Mouse (Mus musculus): ENCODE measurements around the gene Dupd1. TPM values are rescaled to one million over a fixed set of nuclear protein-coding genes. Genes with fewer than 3 reads are reported as not detected.
A peak's percentile ranks its signal among the peaks of the same experiment; 100 is the strongest.

Gene Dupd1
- polyA plus RNA-seq, 1 experiment from 2014 or later, result 0.54 TPM

DNA sequence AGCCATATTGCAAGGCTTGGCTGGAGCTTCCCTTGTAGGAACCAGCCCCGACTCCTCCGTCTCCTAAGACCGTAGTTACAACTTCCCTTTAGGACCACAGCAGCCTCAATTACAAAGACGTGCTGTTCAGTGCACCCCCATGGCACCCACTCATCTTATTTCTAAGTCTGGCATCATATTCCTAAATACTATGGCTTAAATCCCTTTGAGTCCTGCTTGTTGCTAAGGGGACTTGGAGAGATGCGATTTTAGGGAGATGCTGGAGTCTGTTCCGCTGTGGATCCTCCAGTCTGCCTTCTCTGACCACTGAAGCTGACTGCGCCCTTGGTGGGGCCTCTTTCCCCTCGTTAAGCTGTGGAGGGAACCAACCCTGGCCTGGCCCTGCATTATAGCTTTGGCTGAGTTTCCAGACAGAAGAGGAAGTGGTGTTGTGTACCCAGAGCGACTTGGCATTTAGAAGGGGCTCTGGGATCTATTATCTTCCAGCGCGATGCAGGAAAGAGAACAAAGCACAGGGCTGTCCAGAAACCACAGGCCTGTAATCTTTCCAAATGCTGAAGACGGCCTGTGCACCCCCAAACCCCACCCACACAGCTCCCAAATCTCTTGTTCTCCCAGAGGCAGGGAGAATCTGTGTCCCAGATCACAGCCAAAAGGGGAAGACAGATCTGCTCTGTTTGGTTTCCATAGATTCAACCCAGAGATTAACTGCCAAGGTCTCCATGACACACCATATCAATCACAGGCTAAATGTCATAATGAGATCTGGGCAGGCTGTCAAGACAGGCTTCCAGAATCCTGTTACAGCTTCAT lies 7.4 kb downstream of the Dupd1 start:
- no peaks in the 10 kb centered on the region for H3K9me3 ChIP-seq (replicated peaks; ENCODE audit: control insufficient read depth, low read length)
- H3K4me1 ChIP-seq (ENCODE audit: control insufficient read depth, insufficient read depth, low read length), result peaks cover 31% of the 10 kb centered on the region
- H3K4me2 ChIP-seq (ENCODE audit: low read depth, low read length), result no peak overlapping the region
- ATAC-seq (replicated peaks; ENCODE audit: extremely low read depth, insufficient read depth, low FRiP score), result peak; percentile 47
- H3K27me3 ChIP-seq (ENCODE audit: control insufficient read depth, insufficient read depth, low read length), result no peaks in the 10 kb centered on the region
- peak overlapping the region; percentile 68 for H3K27ac ChIP-seq (ENCODE audit: low read length)
- no peak overlapping the region for H3K9ac ChIP-seq (ENCODE audit: low read length)
- WGBS, result 43% methylated on average over 12 of the region's 12 CpGs
- H3K36me3 ChIP-seq (ENCODE audit: control insufficient read depth, insufficient read depth), result no peaks in the 10 kb centered on the region
- H3K4me3 ChIP-seq (ENCODE audit: low read length), result no peak overlapping the region

DNA sequence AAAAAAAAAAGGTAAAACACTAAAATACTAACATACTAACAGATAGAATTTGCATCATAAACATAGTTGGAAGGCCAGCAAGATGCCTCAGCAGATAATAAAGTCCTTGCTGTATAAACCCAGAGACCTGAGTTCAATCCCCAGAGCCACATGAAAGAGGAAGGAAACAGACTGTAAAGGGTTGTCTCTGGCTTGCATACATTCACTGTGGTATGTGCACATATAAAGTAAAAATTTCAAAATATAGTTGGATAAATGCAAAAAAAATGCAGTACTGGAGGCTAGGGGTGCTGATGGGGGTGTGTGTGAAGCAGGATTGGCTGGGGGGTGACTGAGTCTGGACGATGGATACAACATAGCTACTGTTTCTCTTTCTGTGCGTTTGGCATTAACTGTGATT lies 8.9 kb downstream of the Dupd1 start:
- H3K36me3 ChIP-seq (ENCODE audit: control insufficient read depth, insufficient read depth), result no peaks in the 10 kb centered on the region
- ATAC-seq (replicated peaks; ENCODE audit: extremely low read depth, insufficient read depth, low FRiP score), result no peak
- no peak overlapping the region for H3K4me2 ChIP-seq (ENCODE audit: low read depth, low read length)
- no peaks in the 10 kb centered on the region for H3K9me3 ChIP-seq (replicated peaks; ENCODE audit: control insufficient read depth, low read length)
- no peak overlapping the region for H3K27ac ChIP-seq (ENCODE audit: low read length)
- H3K4me3 ChIP-seq (ENCODE audit: low read length), result no peak overlapping the region
- 79% methylated on average over 2 of the region's 2 CpGs for WGBS
- no peak overlapping the region for H3K9ac ChIP-seq (ENCODE audit: low read length)
- peaks cover 31% of the 10 kb centered on the region for H3K4me1 ChIP-seq (ENCODE audit: control insufficient read depth, insufficient read depth, low read length)
- H3K27me3 ChIP-seq (ENCODE audit: control insufficient read depth, insufficient read depth, low read length), result no peaks in the 10 kb centered on the region

DNA sequence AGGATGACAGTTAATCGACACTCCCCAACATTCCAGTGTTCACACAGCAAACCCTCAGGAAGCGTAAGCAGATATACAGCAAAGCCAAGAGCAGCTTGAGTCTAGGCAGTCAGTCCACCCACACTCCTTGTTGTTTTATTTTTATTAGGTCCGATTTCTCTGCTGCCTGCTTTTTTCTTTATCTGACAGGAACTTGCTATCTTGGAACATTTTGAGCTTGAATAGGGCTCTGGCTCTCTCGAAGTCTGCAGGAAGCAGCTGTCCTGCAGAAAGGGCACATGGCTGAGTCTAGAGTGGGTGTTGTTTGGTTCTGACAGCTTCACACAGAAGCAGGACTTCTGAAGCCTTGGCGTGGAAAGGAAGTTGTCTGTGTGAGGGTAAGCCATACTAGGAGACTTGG lies 11.1 kb downstream of the Dupd1 start:
- H3K4me3 ChIP-seq (ENCODE audit: low read length), result no peak overlapping the region
- H3K9me3 ChIP-seq (replicated peaks; ENCODE audit: control insufficient read depth, low read length), result no peaks in the 10 kb centered on the region
- H3K27me3 ChIP-seq (ENCODE audit: control insufficient read depth, insufficient read depth, low read length), result no peaks in the 10 kb centered on the region
- H3K9ac ChIP-seq (ENCODE audit: low read length), result no peak overlapping the region
- no peaks in the 10 kb centered on the region for H3K36me3 ChIP-seq (ENCODE audit: control insufficient read depth, insufficient read depth)
- peak overlapping the region; percentile 37 for H3K27ac ChIP-seq (ENCODE audit: low read length)
- 17% methylated on average over 5 of the region's 5 CpGs for WGBS
- ATAC-seq (replicated peaks; ENCODE audit: extremely low read depth, insufficient read depth, low FRiP score), result peak; percentile 79
- H3K4me1 ChIP-seq (ENCODE audit: control insufficient read depth, insufficient read depth, low read length), result peaks cover 24% of the 10 kb centered on the region
- no peak overlapping the region for H3K4me2 ChIP-seq (ENCODE audit: low read depth, low read length)

DNA sequence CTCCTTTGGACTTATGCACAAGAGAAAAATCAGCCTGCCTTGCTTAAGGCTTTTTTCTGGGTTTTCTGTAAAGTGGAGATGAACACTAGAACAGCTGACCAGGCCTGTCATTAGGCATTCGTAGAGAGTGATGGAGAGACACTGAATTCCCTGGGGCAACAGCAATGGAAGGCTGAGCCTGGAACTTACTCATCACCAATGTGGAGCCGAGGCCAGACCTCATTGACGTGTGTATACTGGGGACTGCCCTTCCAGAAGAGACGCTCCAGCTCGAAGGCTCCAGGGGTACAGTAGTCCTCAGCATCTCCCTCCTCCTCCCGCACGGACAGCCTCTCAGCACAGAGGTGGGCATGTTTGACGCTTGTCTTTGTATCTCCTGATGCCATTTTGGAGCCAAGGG lies 11.7 kb downstream of the Dupd1 start:
- peaks cover 24% of the 10 kb centered on the region for H3K4me1 ChIP-seq (ENCODE audit: control insufficient read depth, insufficient read depth, low read length)
- H3K9me3 ChIP-seq (replicated peaks; ENCODE audit: control insufficient read depth, low read length), result no peaks in the 10 kb centered on the region
- H3K27me3 ChIP-seq (ENCODE audit: control insufficient read depth, insufficient read depth, low read length), result no peaks in the 10 kb centered on the region
- no peak for ATAC-seq (replicated peaks; ENCODE audit: extremely low read depth, insufficient read depth, low FRiP score)
- 68% methylated on average over 8 of the region's 8 CpGs for WGBS
- H3K9ac ChIP-seq (ENCODE audit: low read length), result no peak overlapping the region
- H3K4me2 ChIP-seq (ENCODE audit: low read depth, low read length), result no peak overlapping the region
- H3K36me3 ChIP-seq (ENCODE audit: control insufficient read depth, insufficient read depth), result no peaks in the 10 kb centered on the region
- H3K27ac ChIP-seq (ENCODE audit: low read length), result peak overlapping the region; percentile 30; the same call in 1 of the 2 replicates
- no peak overlapping the region for H3K4me3 ChIP-seq (ENCODE audit: low read length)

DNA sequence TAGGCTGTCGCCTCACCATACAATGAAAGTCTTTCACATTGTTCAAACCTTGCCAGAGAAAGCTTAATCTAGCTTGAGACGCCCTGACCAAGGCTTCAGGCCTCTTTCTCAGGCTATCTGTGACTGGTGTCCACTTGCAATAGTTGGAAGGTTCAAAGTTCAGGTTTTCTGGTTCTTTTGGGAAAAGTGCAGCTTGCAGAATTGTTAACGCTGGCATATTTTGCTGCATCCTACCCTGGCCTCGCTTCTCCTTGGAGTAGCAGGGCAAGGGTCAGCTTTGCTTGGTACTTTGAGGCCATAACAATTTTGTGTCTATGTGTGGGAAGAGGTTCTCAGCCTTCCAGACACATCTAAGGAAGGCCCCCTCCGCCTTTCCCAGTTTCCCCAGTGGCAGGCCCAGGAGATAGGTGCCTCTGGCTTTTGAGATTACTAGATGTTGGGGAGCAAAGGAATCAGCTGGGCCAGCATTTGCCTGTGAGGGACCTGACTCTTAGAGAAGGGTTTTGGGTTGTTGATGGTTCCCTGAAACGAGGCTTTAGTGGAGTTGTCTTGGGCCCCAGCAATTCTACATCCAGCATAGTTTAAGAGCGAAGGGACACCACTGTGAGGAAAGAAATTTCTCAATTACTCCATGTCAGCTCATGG lies 18.1 kb downstream of the Dupd1 start:
- Histone ChIP-seq H3K4me2 (ENCODE audit: low read depth, low read length) (no peak overlapping the region), H3K27ac (ENCODE audit: low read length) (no peak overlapping the region), H3K27me3 (ENCODE audit: control insufficient read depth, insufficient read depth, low read length) (no peaks in the 10 kb centered on the region), H3K4me1 (ENCODE audit: control insufficient read depth, insufficient read depth, low read length) (no peaks in the 10 kb centered on the region), H3K36me3 (ENCODE audit: control insufficient read depth, insufficient read depth) (no peaks in the 10 kb centered on the region), H3K9me3 (replicated peaks; ENCODE audit: control insufficient read depth, low read length) (peaks cover 3% of the 10 kb centered on the region; the same call in 1 of the 2 replicates), H3K9ac (ENCODE audit: low read length) (no peak overlapping the region), H3K4me3 (ENCODE audit: low read length) (no peak overlapping the region)
- ATAC-seq (replicated peaks; ENCODE audit: extremely low read depth, insufficient read depth, low FRiP score), result no peak
- WGBS, result 86% methylated on average over 7 of the region's 7 CpGs

DNA sequence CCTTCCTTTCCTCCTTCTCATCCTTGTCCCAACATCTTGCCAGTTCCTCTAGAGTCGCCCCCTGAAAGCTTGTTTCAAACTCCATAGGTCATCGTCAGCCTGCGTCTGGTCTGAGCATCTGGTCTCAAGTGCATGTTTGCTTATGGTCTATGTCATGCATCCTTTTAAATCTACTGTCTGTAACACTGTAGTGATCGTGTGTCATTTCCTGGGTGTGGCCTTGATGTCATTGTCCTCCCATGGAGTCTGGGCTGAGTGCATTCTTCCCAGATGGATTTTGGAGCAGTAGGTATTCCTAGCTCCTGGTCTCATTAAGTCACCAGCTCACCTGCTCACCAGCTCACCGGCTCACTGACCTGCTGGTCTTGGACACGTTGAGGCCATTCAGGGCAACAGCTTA lies 19.4 kb downstream of the Dupd1 start:
- 63% methylated on average over 6 of the region's 6 CpGs for WGBS
- ATAC-seq (replicated peaks; ENCODE audit: extremely low read depth, insufficient read depth, low FRiP score), result no peak
- Histone ChIP-seq H3K27me3 (ENCODE audit: control insufficient read depth, insufficient read depth, low read length) (no peaks in the 10 kb centered on the region), H3K9me3 (replicated peaks; ENCODE audit: control insufficient read depth, low read length) (peaks cover 3% of the 10 kb centered on the region; the same call in 1 of the 2 replicates), H3K4me3 (ENCODE audit: low read length) (no peak overlapping the region), H3K4me2 (ENCODE audit: low read depth, low read length) (no peak overlapping the region), H3K4me1 (ENCODE audit: control insufficient read depth, insufficient read depth, low read length) (no peaks in the 10 kb centered on the region), H3K27ac (ENCODE audit: low read length) (no peak overlapping the region), H3K36me3 (ENCODE audit: control insufficient read depth, insufficient read depth) (no peaks in the 10 kb centered on the region), H3K9ac (ENCODE audit: low read length) (no peak overlapping the region)

DNA sequence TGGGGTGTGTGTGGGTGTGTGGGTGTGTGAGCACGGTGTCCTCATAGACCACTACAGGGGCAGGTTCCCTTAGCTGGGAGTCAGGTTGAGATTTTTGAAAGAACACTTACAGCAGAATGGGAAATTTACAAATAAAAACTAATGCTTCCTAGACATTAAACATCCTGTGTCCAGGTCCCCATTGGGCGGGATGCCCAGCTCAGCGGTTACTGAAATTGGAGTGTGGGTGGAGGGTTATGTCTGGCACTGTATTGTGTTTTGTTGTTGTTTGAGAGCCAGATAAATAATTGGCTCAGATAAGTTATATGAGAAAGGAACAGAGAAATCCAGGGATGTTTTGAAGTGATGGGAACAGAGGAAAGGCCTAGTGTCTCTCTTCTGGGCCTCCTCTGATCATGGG lies 23.3 kb downstream of the Dupd1 start:
- H3K9ac ChIP-seq (ENCODE audit: low read length), result no peak overlapping the region
- no peak overlapping the region for H3K4me2 ChIP-seq (ENCODE audit: low read depth, low read length)
- H3K27me3 ChIP-seq (ENCODE audit: control insufficient read depth, insufficient read depth, low read length), result peaks cover 5% of the 10 kb centered on the region
- 78% methylated on average over 3 of the region's 3 CpGs for WGBS
- H3K4me1 ChIP-seq (ENCODE audit: control insufficient read depth, insufficient read depth, low read length), result 0 out of 2 replicates have a peak, but pooled peaks cover 3% of the 10 kb centered on the region
- no peak overlapping the region for H3K4me3 ChIP-seq (ENCODE audit: low read length)
- H3K27ac ChIP-seq (ENCODE audit: low read length), result no peak overlapping the region
- no peaks in the 10 kb centered on the region for H3K36me3 ChIP-seq (ENCODE audit: control insufficient read depth, insufficient read depth)
- no peak for ATAC-seq (replicated peaks; ENCODE audit: extremely low read depth, insufficient read depth, low FRiP score)
- H3K9me3 ChIP-seq (replicated peaks; ENCODE audit: control insufficient read depth, low read length), result peaks cover 3% of the 10 kb centered on the region; the same call in 1 of the 2 replicates

DNA sequence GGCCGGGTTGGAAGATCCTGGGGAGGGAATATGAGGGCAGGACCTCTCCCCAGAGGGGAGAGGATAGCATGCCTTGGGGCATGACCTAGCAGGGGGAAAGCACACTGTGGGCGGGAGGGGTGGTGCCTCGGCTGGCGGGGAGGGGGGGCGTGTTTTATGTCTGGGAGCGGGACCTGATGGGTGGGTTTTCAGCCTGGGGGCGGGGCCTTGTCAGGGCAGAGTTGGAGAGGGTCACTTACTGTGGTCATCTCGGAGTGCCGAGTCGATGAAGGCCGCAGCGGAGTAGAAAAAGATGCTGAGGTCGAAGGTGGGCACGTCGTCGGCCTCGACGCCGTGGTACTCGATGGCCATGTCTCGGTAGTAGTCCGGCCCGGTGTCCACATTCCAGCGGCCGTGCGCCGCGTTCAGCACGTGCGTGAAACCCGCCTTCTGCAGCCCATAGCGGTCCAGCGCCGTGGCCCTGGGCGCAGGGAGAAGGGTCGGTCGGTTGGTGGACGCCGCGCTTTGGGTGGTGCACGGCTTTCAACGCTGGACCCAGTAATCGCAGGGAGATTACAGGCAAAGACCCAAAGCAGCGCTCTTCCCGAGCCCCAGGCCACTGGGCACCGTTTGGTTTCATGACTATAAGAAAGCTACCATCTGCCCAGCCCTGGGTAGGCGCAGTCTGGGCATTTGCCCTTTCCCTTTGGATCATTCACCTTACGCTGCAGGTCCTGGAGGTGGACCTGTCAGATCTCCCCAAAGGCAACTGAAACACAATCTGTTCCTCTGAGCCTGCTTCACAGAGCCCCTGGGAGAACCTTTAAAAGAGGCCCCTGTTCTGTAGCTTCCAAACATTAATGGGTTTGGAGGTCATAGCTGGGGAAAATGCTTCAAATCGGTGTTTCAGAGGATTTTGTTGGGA lies 27.7 kb downstream of the Dupd1 start:
- peak overlapping the region; percentile 47 for H3K4me3 ChIP-seq (ENCODE audit: low read length)
- no peaks in the 10 kb centered on the region for H3K36me3 ChIP-seq (ENCODE audit: control insufficient read depth, insufficient read depth)
- no peak overlapping the region for H3K27ac ChIP-seq (ENCODE audit: low read length)
- no peaks in the 10 kb centered on the region for H3K9me3 ChIP-seq (replicated peaks; ENCODE audit: control insufficient read depth, low read length)
- H3K9ac ChIP-seq (ENCODE audit: low read length), result peak overlapping the region; percentile 54; the same call in 1 of the 2 replicates
- peaks cover 5% of the 10 kb centered on the region for H3K27me3 ChIP-seq (ENCODE audit: control insufficient read depth, insufficient read depth, low read length)
- peaks cover 14% of the 10 kb centered on the region for H3K4me1 ChIP-seq (ENCODE audit: control insufficient read depth, insufficient read depth, low read length)
- H3K4me2 ChIP-seq (ENCODE audit: low read depth, low read length), result peak overlapping the region; percentile 68
- 12% methylated on average over 49 of the region's 49 CpGs for WGBS
- ATAC-seq (replicated peaks; ENCODE audit: extremely low read depth, insufficient read depth, low FRiP score), result no peak; the same call in 1 of the 2 replicates

Data from heart, embryonic 16.5 days (tissue).